Mouse (Mus musculus) embryo, embryonic 11 days (tissue): ENCODE results near the gene Limch1.
A peak's percentile ranks its signal among the peaks of the same experiment; 100 is the strongest.

Experiments used
- DNase-seq: peaks from one replicate; pipeline ENCODE4 v3.0.0-alpha.2; 2015

Gene Limch1

DNA sequence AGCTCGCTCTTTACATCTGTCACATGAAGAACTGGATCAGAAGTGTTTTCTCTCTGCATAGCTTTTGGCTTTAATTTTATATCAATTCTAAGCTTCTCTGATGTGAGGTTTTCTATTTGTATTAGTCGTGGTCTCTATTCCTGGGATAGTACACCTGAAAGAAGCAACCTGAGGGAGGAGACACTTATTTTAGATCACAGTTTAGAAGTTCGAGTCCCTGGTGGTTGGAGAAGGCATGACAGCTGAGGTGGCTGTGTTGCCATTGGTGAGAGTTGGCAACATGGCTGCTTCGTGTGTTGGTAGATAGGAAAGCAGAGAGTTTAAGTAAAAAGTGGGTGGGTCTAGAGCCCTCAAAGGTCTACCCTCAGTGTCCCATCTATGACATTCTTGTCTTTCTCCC is 91.3 kb downstream of the Limch1 start:
- no peak for DNase-seq

DNA sequence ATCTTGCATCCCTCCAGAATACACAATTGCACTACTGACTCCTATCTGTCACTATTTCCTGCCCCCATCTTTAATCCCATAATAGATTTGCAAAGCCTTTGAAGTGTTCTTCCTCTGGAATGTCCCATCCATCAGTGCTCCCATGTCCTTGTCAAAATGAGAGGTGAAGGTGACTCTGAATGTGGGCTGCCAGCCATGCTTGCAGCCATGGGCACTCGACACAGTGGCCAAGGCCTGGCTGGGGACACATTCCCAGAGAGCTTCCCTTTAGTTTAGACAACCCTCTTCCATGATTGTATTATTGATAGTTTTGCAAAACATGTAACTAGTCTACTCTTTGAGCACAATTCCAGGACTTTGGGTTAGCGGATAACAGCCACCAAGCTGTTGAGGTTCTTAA is 96.3 kb downstream of the Limch1 start:
- DNase-seq, result no peak

DNA sequence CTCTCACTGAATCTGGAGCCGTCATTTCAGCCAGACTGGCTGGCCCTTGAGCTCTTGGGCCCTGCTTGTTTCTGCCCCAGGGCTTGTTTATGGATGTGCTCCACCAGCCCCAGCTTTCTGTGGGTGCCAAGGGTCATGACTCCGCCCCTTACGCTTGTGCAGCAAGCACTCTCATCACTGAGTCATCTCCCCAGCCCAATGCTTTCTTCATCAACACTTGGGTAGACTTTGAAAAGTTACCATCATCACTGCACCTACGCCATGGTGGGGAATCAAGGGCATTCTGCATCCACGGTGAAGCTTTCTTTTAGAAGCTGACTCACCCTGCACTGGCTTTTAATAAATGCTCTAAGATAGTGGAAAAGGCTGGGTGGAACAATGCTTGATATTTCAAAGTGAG is 97.1 kb downstream of the Limch1 start:
- no peak for DNase-seq

GRCm38 (mm10) chr5:66848136-66848535 is 102.5 kb downstream of the Limch1 start:
- DNase-seq, result no peak

GRCm38 (mm10) chr5:66849148-66849547 is 103.5 kb downstream of the Limch1 start:
- no peak for DNase-seq

DNA sequence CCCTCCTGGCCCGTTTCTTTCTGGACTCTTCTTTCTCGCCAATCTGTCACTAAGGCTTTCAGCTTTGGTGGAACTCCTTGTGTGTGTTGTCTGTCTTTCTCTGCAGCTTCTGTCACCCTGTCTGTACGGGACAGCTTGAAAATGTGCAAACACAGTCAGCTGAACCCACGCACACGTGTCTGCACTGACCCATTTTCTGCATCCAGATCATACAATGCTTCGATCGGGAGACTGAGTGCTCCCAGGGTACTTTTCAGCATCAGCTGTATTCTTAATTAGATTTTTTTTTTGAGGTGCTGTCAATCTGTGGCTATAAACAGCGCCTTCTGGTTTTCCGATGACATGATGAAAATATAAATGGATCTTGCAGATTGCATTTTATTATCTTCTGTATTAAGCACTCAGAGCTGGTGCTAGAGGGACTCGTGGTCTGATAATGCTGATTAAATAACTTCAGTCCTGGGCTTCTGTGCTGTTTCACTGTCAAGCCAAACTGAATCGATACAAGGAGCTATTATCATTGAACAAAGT is 105.2 kb downstream of the Limch1 start:
- no peak for DNase-seq

DNA sequence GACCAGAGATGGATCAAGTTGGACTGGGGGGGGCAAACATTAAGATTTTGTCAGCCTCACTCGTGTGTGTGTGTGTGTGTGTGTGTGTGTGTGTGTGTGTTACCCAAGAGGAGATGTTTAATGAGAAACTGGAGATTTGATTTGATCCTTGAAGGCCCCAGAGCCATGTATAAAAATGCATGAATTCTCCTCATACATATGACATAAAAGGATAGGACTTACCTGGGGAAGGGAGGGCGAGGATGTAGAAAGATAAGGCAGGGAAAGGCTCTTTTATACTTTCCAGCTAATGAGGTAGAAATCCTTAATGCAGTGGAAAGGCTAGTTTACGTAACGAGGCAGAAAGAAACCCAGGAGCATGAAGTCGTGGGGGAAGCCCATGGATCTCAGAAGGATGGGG is 106.1 kb downstream of the Limch1 start:
- DNase-seq, result no peak

DNA sequence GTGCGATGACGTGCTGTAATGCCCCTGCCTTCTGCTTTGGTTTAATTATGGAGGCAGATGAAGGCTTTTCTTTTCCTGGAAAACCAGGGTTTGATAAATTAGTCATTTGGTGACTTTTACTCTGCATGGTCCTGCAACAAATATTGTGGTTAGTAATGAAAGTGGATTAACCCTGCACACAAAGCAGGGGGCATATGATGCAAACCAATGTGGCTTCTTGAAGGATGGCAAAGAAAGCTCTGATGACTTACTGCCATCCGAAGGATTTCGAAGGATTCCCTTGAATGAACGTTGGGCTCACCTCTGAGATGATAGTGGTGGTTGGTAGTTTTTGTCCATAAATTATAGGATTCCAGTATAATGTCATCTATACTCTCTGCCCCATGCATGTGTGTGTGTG is 108.6 kb downstream of the Limch1 start:
- DNase-seq, result no peak

DNA sequence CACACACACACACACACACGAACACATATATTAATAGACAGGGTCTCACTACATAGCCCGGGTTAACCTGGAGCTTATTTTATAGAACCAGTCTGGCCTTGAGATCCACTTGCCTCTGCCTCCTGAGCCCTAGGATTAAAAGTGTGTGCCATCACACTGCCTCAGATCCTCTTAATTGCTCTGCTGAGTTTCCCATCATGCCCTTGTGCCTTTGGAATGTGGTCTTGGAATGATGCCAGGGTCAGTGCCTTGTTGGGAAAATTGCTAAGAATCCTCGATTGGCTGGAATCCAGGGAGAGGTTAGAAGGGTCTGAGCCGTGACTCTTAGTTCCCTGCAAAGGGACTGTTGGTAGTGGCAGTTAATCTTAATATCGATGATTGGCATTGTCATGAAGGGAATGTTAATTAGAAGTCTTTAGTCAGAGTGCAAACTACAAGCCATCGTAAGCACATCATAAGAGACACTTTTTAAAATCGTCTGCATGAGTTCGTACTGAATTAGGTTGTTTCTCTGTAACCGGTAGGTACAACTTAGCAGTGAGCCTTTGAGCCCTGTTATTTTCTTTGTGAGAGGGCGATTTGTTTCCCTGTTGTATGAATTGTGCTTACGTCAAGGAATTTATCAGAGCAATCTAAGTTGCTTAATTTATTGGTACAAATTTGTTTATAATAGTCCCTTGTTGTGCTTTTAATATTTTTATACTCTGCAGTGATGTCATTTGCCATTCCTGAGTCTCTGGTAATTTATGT is 109.9 kb downstream of the Limch1 start:
- DNase-seq, result peak; percentile 46

- no peak for DNase-seq
Measured at GRCm38 (mm10) chr5:66859506-66859905, 113.9 kb downstream of the Limch1 start.

DNA sequence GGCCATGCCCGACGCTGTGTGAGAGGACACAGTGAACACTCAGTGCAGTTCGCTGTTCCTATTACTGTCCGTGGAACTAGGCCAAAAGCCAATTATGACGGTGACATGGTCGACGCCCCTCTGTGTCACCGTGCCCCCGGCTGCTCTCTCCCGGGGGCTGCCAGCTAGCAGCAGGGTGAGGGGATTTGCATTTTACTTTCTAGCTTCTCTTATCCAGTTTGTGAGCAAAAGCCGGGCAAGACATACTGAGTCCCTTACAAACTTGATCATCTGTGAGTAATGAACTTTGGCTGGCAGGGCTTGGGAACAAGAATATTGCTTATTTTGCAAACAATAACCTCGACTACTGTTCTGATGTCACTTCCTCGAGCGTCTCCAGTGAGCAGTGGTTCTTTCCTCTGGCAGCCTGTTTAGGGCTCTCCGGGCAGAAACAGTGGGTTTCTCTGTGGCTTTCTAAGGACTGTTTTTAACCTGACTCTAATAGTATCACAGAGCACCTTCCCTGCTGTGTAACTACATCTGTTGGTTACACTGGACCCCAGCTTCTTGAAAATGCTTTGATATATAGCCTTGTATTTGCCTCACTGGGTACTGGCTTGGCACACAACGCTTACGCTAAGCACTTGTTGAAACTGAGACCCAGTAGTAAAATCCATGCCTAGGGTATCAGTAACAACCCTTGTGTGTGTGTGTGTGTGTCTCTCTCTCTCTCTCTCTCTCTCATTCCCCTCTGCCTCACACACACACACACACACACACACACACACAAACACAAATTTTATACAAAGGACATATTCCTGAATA is 115.8 kb downstream of the Limch1 start:
- DNase-seq, result no peak

DNA sequence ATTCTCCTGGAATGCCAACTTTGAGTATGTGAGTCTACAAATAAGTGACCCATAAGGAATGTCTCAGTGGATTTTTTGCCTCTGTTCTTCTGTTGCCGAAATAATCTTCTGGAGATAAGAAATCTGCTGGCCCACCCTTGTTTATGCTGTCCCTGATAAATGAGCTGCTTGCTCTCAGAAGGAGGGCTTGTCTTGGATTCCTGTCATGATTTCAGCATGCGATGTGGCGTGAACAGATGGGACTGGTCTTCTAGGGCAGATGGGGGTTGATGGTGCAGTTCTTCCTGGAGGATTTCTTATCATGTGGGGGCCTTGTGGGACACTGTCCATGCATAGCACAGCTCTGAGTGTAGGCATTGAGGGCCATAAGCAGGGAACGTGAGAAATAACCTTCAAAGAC is 116.5 kb downstream of the Limch1 start:
- no peak for DNase-seq

GRCm38 (mm10) chr5:66865229-66865628 is 119.6 kb downstream of the Limch1 start:
- DNase-seq, result peak; percentile 29

GRCm38 (mm10) chr5:66866019-66866418 is 120.4 kb downstream of the Limch1 start:
- DNase-seq, result no peak

DNA sequence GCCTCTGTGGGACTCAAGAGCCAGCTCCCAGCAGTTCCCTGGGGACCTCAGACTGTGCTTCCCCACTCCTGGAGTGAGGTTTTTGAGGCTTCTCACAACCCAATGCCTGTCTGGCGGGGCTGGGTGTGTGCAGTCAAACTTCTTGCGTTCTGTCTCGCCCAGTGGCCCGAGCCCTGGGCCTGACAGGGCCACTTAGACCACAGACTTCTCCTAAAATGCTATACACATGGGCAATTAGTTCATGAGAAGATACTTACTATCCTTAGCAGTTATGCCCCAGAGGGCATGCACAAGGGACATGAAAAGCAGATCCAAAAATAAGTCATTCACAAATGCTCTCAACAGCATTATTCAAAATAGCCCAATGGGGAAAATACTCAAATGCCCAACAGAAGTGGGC is 123.9 kb downstream of the Limch1 start:
- no peak for DNase-seq

GRCm38 (mm10) chr5:66871521-66872050 is 126.0 kb downstream of the Limch1 start:
- DNase-seq, result no peak

DNA sequence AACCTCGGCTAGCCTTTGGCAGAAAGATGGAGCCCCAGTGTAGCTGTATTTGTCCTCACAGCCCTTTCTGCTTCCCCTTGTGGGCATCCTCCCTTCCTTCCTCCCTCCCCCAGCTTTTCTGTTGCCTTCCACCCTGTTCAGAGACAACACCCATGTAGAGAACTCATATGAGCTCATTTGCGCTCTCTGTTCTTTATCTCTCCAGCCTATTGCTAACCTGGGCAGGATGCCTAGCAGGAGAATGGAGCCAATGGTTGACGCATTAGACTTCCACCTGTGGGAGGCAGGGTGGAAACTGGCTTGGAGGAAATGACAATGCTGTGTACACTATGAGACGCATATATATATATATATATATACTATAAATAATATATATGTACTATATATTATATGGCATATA is 126.4 kb downstream of the Limch1 start:
- DNase-seq, result no peak

GRCm38 (mm10) chr5:66872681-66873080 is 127.1 kb downstream of the Limch1 start:
- DNase-seq, result no peak

- DNase-seq, result peak; percentile 41
Measured at GRCm38 (mm10) chr5:66876018-66876805, 130.6 kb downstream of the Limch1 start.

DNA sequence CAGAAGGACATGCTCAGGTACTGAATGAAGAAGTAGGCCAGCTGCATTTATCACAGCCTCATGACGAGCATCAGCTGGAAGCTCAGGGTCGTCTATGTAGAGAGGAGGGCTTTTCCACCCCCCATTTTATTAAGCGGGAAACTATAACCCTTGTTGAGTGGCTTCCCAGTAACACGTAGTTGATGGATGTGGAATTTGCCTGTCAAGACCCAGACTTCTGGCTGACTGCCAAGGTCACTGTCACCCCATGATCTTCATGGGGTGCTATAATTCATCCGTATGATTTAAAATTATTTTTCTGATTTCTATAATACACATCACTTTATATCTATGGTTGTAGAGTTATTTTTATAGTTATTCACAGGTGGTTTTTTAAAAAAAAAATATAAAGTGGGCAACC is 131.4 kb downstream of the Limch1 start:
- no peak for DNase-seq

GRCm38 (mm10) chr5:66881901-66882341 is 136.3 kb downstream of the Limch1 start:
- DNase-seq, result peak; percentile 59

GRCm38 (mm10) chr5:66882718-66883117 is 137.1 kb downstream of the Limch1 start:
- DNase-seq, result no peak

DNA sequence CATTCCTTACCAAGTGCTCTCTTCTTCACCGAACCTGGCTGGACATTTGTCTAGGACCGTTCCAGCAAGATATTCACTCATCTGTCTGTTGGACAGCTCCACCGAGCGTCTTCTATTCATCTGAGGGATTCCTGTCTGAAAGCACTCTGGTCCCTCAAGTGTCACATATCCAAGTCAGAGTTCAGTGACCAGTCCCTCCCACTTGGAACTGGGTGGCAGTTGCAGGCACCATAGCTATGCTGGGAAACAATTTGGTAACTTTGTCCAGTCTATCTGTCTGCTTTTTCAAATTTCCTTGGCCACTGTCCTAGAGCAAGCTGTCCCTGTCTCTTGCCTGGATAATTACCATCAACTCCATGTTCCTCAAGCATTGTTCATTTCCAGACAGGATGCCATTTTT is 138.9 kb downstream of the Limch1 start:
- DNase-seq, result no peak
